Mouse (Mus musculus) stomach, postnatal 0 days (tissue): Measurements from ENCODE around the gene Tmc1. TPM values are rescaled to one million over a fixed set of nuclear protein-coding genes. Genes with fewer than 3 reads are reported as not detected.

Experiments used
- ATAC-seq: fragments of 200-750 bp; cut with Nextera tagmentation; 2 replicates; pipeline ENCODE4 v1.8.0; 2017; ENCODE audit not compliant: low FRiP score, low TSS enrichment
- DNase-seq: peaks from one replicate; pipeline ENCODE4 v3.0.0-alpha.2; 2016; ENCODE audit warnings: low spot score
- H3K27ac ChIP-seq: fragments of 300-500 bp; sonication (generic); replicated peaks from 2 replicates; pipeline ENCODE4 v1.5.1; 2014; ENCODE audit warnings: mild to moderate bottlenecking, control low read depth
- H3K27me3 ChIP-seq: fragments of 300-500 bp; sonication (generic); 2 replicates; pipeline ENCODE4 v1.6.1; 2014; ENCODE audit warnings: low read length; ENCODE audit not compliant: control insufficient read depth, insufficient read depth
- H3K36me3 ChIP-seq: fragments of 300-500 bp; sonication (generic); 2 replicates; pipeline ENCODE4 v1.6.1; 2014; ENCODE audit warnings: low read length, mixed read lengths; ENCODE audit not compliant: control insufficient read depth, insufficient read depth
- H3K4me1 ChIP-seq: fragments of 300-500 bp; sonication (generic); replicated peaks from 2 replicates; pipeline ENCODE4 v1.6.1; 2014; ENCODE audit warnings: antibody characterized with exemption; ENCODE audit not compliant: control insufficient read depth, insufficient read depth
- H3K4me2 ChIP-seq: fragments of 300-500 bp; sonication (generic); replicated peaks from 2 replicates; pipeline ENCODE4 v1.6.1; 2014; ENCODE audit warnings: low read depth, mild to moderate bottlenecking, control low read depth, moderate library complexity
- H3K4me3 ChIP-seq: fragments of 300-500 bp; sonication (generic); 2 replicates; pipeline ENCODE4 v1.5.1; 2014; ENCODE audit warnings: low read depth, low read length, control low read depth
- H3K9ac ChIP-seq: fragments of 300-500 bp; sonication (generic); 2 replicates; pipeline ENCODE4 v1.6.1; 2014; ENCODE audit warnings: mild to moderate bottlenecking, low read length, control low read depth, mixed read lengths
- H3K9me3 ChIP-seq: fragments of 300-500 bp; sonication (generic); 2 replicates; pipeline ENCODE4 v1.6.1; 2016; ENCODE audit warnings: low read length; ENCODE audit not compliant: control insufficient read depth
- CTCF ChIP-seq: IDR thresholded peaks from 2 replicates; pipeline ENCODE4 v1.5.1; 2016; ENCODE audit warnings: antibody characterized with exemption, low read depth, mild to moderate bottlenecking, moderate library complexity
- EP300 ChIP-seq: optimal IDR thresholded peaks from 2 replicates; pipeline ENCODE3; 2016; ENCODE audit warnings: antibody characterized with exemption
- WGBS: fragments of 180-500 bp; shearing (Covaris S2); extraction: QIAGEN DNeasy Blood & Tissue Kit; methylation state at CpG from one replicate; pipeline ENCODE4 v1.1.7; 2014; 5-methylcytosine and 5-hydroxymethylcytosine counted together
- polyA plus RNA-seq: library from polyadenylated mRNA; unstranded; fragments of >200 nt; fragmentation: Nextera tagmentation; extraction: Ambion mirVana; gene quantifications from 2 replicates; pipeline ENCODE4 v1.2.1, GENCODE M21; 2015

Gene Tmc1
- polyA plus RNA-seq, 1 experiment from 2014 or later, result not detected

DNA sequence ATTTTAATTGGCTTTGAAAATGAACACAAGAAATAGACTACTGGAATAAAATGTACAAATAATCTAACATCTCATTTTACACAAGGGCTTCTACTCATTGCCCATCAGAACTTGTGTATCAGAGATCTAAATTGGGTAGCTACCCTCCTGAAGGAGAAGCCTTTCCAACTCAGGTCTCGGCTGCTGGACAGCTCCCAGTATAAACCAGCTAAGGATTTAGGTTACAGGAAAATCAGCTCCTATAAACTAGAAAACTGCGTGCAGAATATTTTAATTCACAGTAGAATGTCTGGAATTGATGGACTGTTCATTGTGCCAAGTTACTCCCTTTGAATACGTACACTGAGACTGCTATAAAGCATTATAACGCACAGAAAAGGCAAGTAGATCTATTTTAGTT, 158.0 kb downstream of the Tmc1 start:
- DNase-seq (no peak), ATAC-seq (no peak)
- Histone ChIP-seq H3K4me2 (no peak overlapping the region), H3K27ac (no peak overlapping the region), H3K9ac (no peak overlapping the region), H3K4me1 (no peaks in the 10 kb centered on the region), H3K4me3 (no peak overlapping the region), H3K36me3 (no peaks in the 10 kb centered on the region), H3K27me3 (no peaks in the 10 kb centered on the region), H3K9me3 (no peaks in the 10 kb centered on the region)
- 38% methylated on average over 4 of the region's 4 CpGs for WGBS
- TF ChIP-seq EP300 (no peak), CTCF (no peak)

DNA sequence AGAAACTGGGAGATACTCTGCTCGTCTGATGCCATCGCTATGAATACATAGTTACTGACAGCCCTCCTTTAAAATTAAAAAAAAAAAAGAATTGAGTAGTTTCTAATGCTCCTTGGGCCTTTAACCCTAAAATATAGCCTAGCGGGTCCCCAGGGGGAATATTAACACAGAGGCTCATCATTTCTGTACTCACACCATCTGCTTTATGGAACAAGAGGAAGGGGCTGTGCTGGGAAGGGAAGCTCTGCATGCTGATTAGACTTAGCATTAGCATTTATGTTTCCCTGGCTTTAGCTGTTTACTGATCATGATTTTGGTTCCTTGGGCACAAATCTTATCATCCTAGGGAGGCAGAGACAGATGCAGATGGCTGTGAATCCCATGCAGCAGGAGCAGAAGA, 159.0 kb downstream of the Tmc1 start:
- no peaks in the 10 kb centered on the region for H3K36me3 ChIP-seq
- H3K4me2 ChIP-seq, result no peak overlapping the region
- 90% methylated on average over 3 of the region's 3 CpGs for WGBS
- no peak for TF ChIP-seq EP300
- TF ChIP-seq CTCF, result no peak
- no peak overlapping the region for H3K27ac ChIP-seq
- H3K27me3 ChIP-seq, result no peaks in the 10 kb centered on the region
- ATAC-seq (no peak), DNase-seq (no peak)
- H3K4me3 ChIP-seq, result no peak overlapping the region
- no peak overlapping the region for H3K9ac ChIP-seq
- no peaks in the 10 kb centered on the region for H3K9me3 ChIP-seq
- no peaks in the 10 kb centered on the region for H3K4me1 ChIP-seq

DNA sequence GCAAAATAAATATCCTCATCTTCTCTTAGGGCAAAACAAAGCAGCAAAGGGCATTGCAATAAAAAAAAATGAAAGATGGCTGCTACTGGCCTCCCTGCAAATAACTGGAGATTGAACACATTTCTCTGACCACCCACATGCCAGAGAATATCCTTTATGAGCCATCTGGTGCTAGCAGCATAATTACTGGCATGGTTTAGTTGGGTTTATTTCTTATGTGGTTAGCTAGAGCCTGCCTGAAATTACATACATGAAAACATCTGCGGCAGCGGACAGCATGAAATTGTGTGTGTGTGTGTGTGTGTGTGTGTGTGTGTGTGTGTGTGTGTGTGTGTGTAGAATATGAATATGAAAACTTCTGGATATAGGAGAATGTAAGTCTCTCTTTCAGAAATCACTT, 161.2 kb downstream of the Tmc1 start:
- no peak overlapping the region for H3K9ac ChIP-seq
- no peak overlapping the region for H3K27ac ChIP-seq
- DNase-seq, result no peak
- no peaks in the 10 kb centered on the region for H3K36me3 ChIP-seq
- no peak for TF ChIP-seq EP300
- TF ChIP-seq CTCF, result no peak
- no peak overlapping the region for H3K4me2 ChIP-seq
- no peaks in the 10 kb centered on the region for H3K27me3 ChIP-seq
- no peaks in the 10 kb centered on the region for H3K4me1 ChIP-seq
- no peaks in the 10 kb centered on the region for H3K9me3 ChIP-seq
- ATAC-seq, result no peak
- no peak overlapping the region for H3K4me3 ChIP-seq
- WGBS, result 92% methylated on average over 2 of the region's 2 CpGs

DNA sequence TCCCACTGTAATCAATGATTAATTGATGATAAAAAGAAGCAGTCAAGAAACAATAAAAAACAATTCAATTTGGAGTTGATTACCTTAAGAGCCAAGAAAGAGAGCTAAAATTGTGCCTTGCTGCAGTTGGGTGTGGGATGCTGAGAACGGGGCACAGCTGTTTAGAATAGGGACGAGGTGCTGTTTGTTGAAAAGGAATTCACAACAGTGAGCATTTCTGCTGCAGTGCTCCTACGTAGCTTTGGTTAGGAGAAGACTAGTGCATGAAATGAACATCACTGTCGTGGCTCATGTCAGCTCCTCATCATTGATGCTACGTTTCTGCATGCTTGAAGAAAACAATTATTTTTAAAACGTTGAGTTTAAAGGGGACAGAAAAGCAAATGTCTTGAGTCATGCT, 166.7 kb downstream of the Tmc1 start:
- no peak overlapping the region for H3K27ac ChIP-seq
- no peak overlapping the region for H3K4me3 ChIP-seq
- no peak for DNase-seq
- no peak overlapping the region for H3K9ac ChIP-seq
- H3K4me2 ChIP-seq, result no peak overlapping the region
- no peaks in the 10 kb centered on the region for H3K9me3 ChIP-seq
- no peaks in the 10 kb centered on the region for H3K36me3 ChIP-seq
- no peak for ATAC-seq
- 76% methylated on average over 6 of the region's 6 CpGs for WGBS
- no peaks in the 10 kb centered on the region for H3K27me3 ChIP-seq
- TF ChIP-seq CTCF (no peak), EP300 (no peak)
- no peaks in the 10 kb centered on the region for H3K4me1 ChIP-seq

DNA sequence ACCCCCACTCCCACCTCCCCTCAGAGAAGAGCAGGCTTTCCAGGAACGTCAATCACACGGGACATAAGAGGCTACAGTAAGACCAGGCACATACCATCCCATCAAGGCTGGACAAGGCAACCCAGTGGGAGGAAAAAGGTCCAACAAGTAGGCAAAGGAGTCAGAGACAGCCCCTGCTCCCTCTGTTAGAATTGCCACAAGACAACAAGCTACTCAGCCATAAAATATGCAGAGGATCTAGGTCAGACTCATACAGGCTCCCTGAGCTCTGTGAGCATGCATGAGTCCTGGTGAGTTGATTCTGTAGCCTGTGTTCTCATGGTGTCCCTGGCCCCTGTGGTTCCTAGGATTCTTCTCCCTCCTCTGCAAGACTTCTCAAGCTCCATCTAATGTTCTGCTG, 178.3 kb downstream of the Tmc1 start:
- 65% methylated on average over 2 of the region's 2 CpGs for WGBS

DNA sequence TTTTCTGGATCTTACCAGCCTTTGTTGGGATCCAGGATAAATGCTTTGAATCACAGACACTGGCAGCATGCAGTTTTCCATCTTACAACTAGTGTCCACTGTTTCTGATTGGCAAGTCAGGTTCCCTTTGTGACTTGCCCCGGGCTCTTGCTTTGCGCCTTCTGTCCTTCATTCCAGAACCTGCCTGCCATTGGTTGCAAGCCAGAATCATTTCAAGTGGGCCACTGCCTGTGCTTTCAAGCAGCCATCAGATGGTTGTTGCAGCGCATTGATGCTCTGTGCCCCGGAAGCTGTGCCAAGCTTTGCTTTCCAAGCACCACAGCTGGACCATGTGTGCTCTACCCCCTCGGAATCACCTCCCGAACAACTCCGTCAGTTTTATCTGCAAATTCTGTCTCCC, 180.1 kb downstream of the Tmc1 start:
- Histone ChIP-seq H3K36me3 (no peaks in the 10 kb centered on the region), H3K9ac (no peak overlapping the region), H3K27ac (no peak overlapping the region), H3K27me3 (no peaks in the 10 kb centered on the region), H3K4me2 (no peak overlapping the region), H3K4me3 (no peak overlapping the region), H3K4me1 (no peaks in the 10 kb centered on the region), H3K9me3 (no peaks in the 10 kb centered on the region)
- no peak for DNase-seq
- WGBS, result 92% methylated on average over 7 of the region's 7 CpGs
- no peak for TF ChIP-seq EP300
- no peak for TF ChIP-seq CTCF
- ATAC-seq, result no peak

More for the DNA sequence above, 178.3 kb downstream of the Tmc1 start:
- Histone ChIP-seq H3K4me2 (no peak overlapping the region), H3K4me1 (no peaks in the 10 kb centered on the region), H3K27me3 (no peaks in the 10 kb centered on the region), H3K9me3 (no peaks in the 10 kb centered on the region), H3K9ac (no peak overlapping the region), H3K27ac (no peak overlapping the region), H3K36me3 (no peaks in the 10 kb centered on the region), H3K4me3 (no peak overlapping the region)
- no peak for ATAC-seq
- TF ChIP-seq CTCF, result no peak
- no peak for TF ChIP-seq EP300
- DNase-seq, result no peak
